Mouse (Mus musculus): ENCODE measurements at regions not wholly inside any gene's neighbourhood (a gene's known extent, or its start where the extent isn't known, plus 50 kb on each side); places are given as distances from the start of the nearest gene placed in this dataset.

- Histone ChIP-seq H3K9ac (replicated peaks; ENCODE audit: low read depth, low read length) (no peak overlapping the region), H3K9me3 (ENCODE audit: control insufficient read depth, low read length) (no peaks in the 10 kb centered on the region), H3K27me3 (ENCODE audit: control insufficient read depth, insufficient read depth, low read length) (no peaks in the 10 kb centered on the region), H3K4me2 (ENCODE audit: low read depth, low read length) (no peak overlapping the region), H3K36me3 (ENCODE audit: control insufficient read depth, insufficient read depth, low read length) (no peaks in the 10 kb centered on the region), H3K4me1 (ENCODE audit: control insufficient read depth, insufficient read depth, low read length) (no peaks in the 10 kb centered on the region), H3K4me3 (ENCODE audit: low read depth, low read length) (no peak overlapping the region), H3K27ac (ENCODE audit: low read depth, low read length) (no peak overlapping the region)
- 84% methylated on average over 7 of the region's 7 CpGs for WGBS
- ATAC-seq (ENCODE audit: low read depth): no peak
These were observed 52.0 kb upstream of the Rgmb start for GRCm38 (mm10) chr17:15882803-15883202.

DNA sequence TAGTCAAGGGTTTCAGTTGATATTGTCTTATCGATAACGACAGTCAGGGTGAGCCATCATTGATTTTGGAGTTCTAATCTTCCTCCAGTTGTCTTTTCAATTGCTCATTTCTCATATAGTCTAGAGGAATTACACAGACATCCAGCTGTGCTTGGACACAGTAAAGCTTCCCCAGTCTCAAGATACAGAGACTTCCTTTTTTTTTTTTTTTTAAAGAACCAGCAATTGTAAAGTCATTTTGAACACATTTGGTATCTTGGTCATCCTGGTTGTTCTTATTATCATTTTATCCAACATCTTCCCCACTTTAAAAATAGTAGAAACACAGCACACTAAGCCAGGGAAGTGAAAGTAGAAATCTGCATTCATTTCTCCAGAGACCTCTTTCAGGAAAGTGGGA lies 51.4 kb upstream of the Rgmb start:
- Histone ChIP-seq H3K36me3 (ENCODE audit: control insufficient read depth, insufficient read depth, low read length) (no peaks in the 10 kb centered on the region), H3K9me3 (ENCODE audit: control insufficient read depth, low read length) (no peaks in the 10 kb centered on the region), H3K4me1 (ENCODE audit: control insufficient read depth, insufficient read depth, low read length) (no peaks in the 10 kb centered on the region), H3K4me2 (ENCODE audit: low read depth, low read length) (no peak overlapping the region), H3K27ac (ENCODE audit: low read depth, low read length) (no peak overlapping the region), H3K27me3 (ENCODE audit: control insufficient read depth, insufficient read depth, low read length) (no peaks in the 10 kb centered on the region), H3K4me3 (ENCODE audit: low read depth, low read length) (no peak overlapping the region), H3K9ac (replicated peaks; ENCODE audit: low read depth, low read length) (no peak overlapping the region)
- WGBS: 84% methylated on average over 2 of the region's 2 CpGs
- no peak for ATAC-seq (ENCODE audit: low read depth)
